Mouse (Mus musculus) E14TG2a.4 (cell line): ENCODE results near the gene Pi4k2a.

Source experiments
- H3K27me3 ChIP-seq: 2 replicates; pipeline ENCODE4 v1.6.1; 2014; ENCODE audit warnings: low read length, control low read depth; ENCODE audit not compliant: insufficient read depth
- H3K36me3 ChIP-seq: 2 replicates; pipeline ENCODE4 v1.6.1; 2014; ENCODE audit warnings: low read length, control low read depth; ENCODE audit not compliant: insufficient read depth
- H3K4me1 ChIP-seq: replicated peaks from 2 replicates; pipeline ENCODE4 v1.6.1; 2014; ENCODE audit warnings: low read depth, low read length, control low read depth
- H3K4me3 ChIP-seq: replicated peaks from 2 replicates; pipeline ENCODE4 v1.5.1; 2014; ENCODE audit warnings: mild to moderate bottlenecking, low read length
- H3K9me3 ChIP-seq: 2 replicates; pipeline ENCODE4 v1.6.1; 2014; ENCODE audit warnings: low read length, control low read depth
- CTCF ChIP-seq: conservative IDR thresholded peaks from 2 replicates; pipeline ENCODE4 v1.5.1; 2014; ENCODE audit warnings: low read length
- NANOG ChIP-seq: IDR thresholded peaks from 2 replicates; pipeline ENCODE4 v1.6.1; 2014; ENCODE audit warnings: borderline replicate concordance, low read length, mixed read lengths
- POU5F1 ChIP-seq: IDR thresholded peaks from 2 replicates; pipeline ENCODE4 v1.6.1; 2014; ENCODE audit warnings: low read length, borderline replicate concordance

The Pi4k2a gene

DNA sequence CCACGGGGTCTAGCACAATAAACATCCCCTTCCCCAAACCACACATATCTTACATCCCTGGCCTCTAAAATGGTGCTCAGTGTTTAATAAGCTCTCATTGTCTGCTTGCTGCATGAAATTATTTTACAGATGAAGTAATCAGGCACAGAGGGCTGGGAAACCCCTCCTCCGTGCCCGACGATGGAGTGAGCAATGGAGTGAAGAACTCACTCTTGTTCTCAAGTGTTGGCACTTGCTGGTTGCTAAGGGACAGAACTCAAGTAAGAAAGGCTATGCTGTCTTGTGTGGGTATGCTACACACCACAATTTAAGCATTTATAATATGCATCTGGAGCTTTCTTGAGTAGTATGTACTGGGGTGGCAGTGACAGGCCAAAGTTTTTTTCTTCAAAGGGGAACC, 54.9 kb downstream of the Pi4k2a start:
- no peaks in the 10 kb centered on the region for H3K9me3 ChIP-seq
- TF ChIP-seq POU5F1: no peak
- TF ChIP-seq NANOG: no peak
- peaks cover 12% of the 10 kb centered on the region for H3K36me3 ChIP-seq
- H3K4me3 ChIP-seq: no peak overlapping the region
- peaks cover 37% of the 10 kb centered on the region for H3K27me3 ChIP-seq
- H3K4me1 ChIP-seq: peaks cover 73% of the 10 kb centered on the region

DNA sequence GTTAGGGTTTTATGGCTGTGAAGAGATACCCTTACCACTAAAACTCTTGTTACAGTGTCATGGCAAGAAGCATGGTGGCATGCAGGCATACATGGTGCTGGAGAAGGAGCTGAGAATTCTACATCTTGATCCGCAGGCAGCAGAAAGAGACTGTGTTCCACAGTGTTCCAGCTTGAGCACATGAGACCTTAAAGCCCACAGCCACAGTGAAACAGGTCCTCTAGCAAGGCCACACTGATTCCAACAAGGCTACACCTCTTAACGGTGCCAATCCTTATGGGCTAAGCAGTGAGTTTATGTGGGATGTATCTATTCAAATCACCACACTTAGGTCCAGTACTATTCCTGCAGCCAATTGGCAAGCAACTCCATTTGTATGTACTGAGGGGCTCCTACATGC, 55.5 kb downstream of the Pi4k2a start:
- H3K36me3 ChIP-seq: peaks cover 17% of the 10 kb centered on the region
- TF ChIP-seq POU5F1 (no peak), CTCF (no peak), NANOG (no peak)
- peaks cover 74% of the 10 kb centered on the region for H3K4me1 ChIP-seq
- no peaks in the 10 kb centered on the region for H3K9me3 ChIP-seq
- no peak overlapping the region for H3K4me3 ChIP-seq
- H3K27me3 ChIP-seq: peaks cover 37% of the 10 kb centered on the region

DNA sequence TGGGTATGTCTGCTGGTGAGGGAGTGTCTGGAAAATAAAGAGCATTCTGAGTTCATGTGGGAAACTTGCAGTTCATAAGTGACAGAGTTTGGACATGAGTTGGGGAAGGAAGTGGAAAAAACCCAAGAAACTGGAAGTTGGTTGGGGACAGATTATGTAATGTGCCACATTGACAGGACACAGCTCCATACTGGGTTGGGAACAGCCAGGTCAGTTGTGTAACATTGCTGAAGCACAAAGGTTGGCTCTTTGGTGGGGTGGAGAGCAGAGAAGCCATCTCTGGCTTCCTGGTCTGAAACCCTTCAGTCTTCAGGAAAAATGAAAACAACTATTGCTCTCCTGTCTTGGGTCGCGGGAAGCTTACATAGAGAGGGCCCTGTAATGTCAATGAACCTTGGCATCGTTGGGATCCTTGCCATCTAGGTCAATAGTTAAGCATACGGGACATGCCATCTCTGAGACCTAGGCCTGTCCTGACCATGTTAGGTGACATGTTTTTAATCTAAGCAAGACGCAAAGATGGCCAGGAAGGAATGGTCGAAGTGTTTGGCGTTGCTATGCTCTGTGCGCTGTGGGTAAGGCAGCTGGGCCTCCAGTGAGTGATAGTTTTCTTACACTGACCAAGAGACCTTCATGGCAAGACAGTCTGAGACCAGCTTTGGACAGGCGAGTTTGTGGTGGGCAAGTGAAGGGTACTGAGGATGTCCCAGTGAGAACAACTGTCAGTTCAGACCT, 56.2 kb downstream of the Pi4k2a start:
- Histone ChIP-seq H3K4me3 (peak overlapping the region; percentile 86), H3K27me3 (peaks cover 37% of the 10 kb centered on the region), H3K9me3 (no peaks in the 10 kb centered on the region), H3K36me3 (peaks cover 24% of the 10 kb centered on the region), H3K4me1 (peaks cover 77% of the 10 kb centered on the region)
- TF ChIP-seq POU5F1 (no peak), NANOG (no peak), CTCF (no peak)

- H3K27me3 ChIP-seq: peaks cover 37% of the 10 kb centered on the region
- H3K9me3 ChIP-seq: no peaks in the 10 kb centered on the region
- TF ChIP-seq POU5F1 (no peak), CTCF (no peak), NANOG (no peak)
- peaks cover 28% of the 10 kb centered on the region for H3K36me3 ChIP-seq
- H3K4me1 ChIP-seq: peaks cover 78% of the 10 kb centered on the region
- peak within 1 kb of the TSS; percentile 86 for H3K4me3 ChIP-seq
Measured at GRCm38 (mm10) chr19:42147170-42147768, 57.0 kb downstream of the Pi4k2a start, which contains the start of gene Marveld1. TSS of gene Marveld1 (plus strand) at chr19:42147400.

DNA sequence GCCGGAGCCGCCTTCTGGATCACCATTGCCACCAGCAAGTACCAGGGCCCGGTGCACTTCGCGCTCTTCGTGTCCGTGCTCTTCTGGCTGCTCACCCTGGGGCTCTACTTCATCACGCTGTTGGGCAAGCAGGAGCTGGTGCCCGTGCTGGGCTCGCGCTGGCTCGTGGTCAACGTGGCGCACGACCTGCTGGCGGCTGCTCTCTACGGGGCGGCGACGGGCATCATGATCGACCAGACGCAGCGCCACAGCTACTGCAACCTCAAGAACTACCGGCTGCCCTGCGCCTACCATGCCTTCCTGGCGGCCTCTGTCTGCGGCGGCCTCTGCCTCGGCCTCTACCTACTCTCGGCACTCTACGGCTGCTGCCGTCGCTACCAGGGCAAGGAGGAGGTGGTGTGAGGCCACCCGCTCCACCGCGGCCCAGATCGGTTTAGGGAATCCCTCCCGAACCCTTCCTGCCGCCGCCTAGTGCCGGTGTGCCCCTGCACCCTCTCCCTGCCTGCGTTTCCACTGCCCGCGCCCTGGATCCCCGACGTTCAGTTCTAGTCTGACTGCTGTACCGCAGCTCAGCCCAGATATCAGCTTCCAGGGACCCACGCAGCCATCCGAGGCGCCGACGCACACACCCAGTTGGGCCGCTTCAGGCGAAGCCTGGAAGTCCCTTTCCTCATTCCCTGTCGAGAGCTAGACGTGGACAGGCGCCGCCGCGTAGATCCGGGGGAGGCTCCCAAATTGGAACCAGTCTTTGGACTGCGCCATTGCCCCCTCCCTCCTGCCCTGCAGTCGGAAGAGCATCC, 57.7 kb downstream of the Pi4k2a start:
- H3K27me3 ChIP-seq: peaks cover 37% of the 10 kb centered on the region
- H3K36me3 ChIP-seq: peaks cover 28% of the 10 kb centered on the region
- no peaks in the 10 kb centered on the region for H3K9me3 ChIP-seq
- TF ChIP-seq POU5F1 (no peak), NANOG (no peak), CTCF (no peak)
- H3K4me1 ChIP-seq: peaks cover 78% of the 10 kb centered on the region
- H3K4me3 ChIP-seq: peak overlapping the region; percentile 86

GRCm38 (mm10) chr19:42148569-42148860, 58.2 kb downstream of the Pi4k2a start:
- peak overlapping the region; percentile 86 for H3K4me3 ChIP-seq
- H3K9me3 ChIP-seq: no peaks in the 10 kb centered on the region
- H3K4me1 ChIP-seq: peaks cover 78% of the 10 kb centered on the region
- peaks cover 28% of the 10 kb centered on the region for H3K36me3 ChIP-seq
- H3K27me3 ChIP-seq: peaks cover 37% of the 10 kb centered on the region
- no peak for TF ChIP-seq NANOG
- TF ChIP-seq CTCF: no peak
- no peak for TF ChIP-seq POU5F1

DNA sequence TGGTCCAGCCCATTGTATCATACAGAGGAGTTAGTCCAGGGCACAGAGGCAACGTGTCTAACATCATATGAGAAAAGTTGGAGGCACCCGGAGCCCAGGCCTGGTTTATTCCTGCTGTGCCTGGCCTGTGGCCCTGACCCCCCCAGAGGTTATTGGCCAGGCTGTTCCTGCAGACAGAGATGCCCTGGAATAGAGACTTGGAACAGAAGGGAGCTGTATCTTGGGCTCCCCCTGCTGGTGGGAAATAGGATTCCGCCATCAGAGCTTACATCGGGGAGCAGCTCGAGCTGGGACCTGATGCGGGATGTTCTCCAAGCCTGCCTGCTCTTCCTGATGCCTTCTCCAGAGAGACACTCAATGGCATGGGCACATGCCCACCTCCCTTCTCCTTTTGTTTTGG, 61.7 kb downstream of the Pi4k2a start:
- TF ChIP-seq POU5F1 (no peak), NANOG (no peak), CTCF (peak; percentile 88)
- H3K27me3 ChIP-seq: peaks cover 22% of the 10 kb centered on the region
- no peak overlapping the region for H3K4me3 ChIP-seq
- H3K9me3 ChIP-seq: no peaks in the 10 kb centered on the region
- peaks cover 28% of the 10 kb centered on the region for H3K36me3 ChIP-seq
- peaks cover 62% of the 10 kb centered on the region for H3K4me1 ChIP-seq

- no peaks in the 10 kb centered on the region for H3K27me3 ChIP-seq
- TF ChIP-seq POU5F1 (no peak), CTCF (no peak), NANOG (no peak)
- peaks cover 12% of the 10 kb centered on the region; the same call in 1 of the 2 replicates for H3K9me3 ChIP-seq
Measured at GRCm38 (mm10) chr19:42157493-42158237, 67.4 kb downstream of the Pi4k2a start.

More at GRCm38 (mm10) chr19:42157493-42158237, 67.4 kb downstream of the Pi4k2a start:
- peaks cover 28% of the 10 kb centered on the region for H3K4me1 ChIP-seq
- no peak overlapping the region for H3K4me3 ChIP-seq
- H3K36me3 ChIP-seq: no peaks in the 10 kb centered on the region
